Mouse (Mus musculus) ZHBTc4 (cell line): ENCODE results near the gene Lyve1.

Experiments used
- DNase-seq: peaks from one replicate; pipeline ENCODE4 v3.0.0-alpha.2; 2011; ENCODE audit warnings: low read depth, low spot score

The Lyve1 gene

DNA sequence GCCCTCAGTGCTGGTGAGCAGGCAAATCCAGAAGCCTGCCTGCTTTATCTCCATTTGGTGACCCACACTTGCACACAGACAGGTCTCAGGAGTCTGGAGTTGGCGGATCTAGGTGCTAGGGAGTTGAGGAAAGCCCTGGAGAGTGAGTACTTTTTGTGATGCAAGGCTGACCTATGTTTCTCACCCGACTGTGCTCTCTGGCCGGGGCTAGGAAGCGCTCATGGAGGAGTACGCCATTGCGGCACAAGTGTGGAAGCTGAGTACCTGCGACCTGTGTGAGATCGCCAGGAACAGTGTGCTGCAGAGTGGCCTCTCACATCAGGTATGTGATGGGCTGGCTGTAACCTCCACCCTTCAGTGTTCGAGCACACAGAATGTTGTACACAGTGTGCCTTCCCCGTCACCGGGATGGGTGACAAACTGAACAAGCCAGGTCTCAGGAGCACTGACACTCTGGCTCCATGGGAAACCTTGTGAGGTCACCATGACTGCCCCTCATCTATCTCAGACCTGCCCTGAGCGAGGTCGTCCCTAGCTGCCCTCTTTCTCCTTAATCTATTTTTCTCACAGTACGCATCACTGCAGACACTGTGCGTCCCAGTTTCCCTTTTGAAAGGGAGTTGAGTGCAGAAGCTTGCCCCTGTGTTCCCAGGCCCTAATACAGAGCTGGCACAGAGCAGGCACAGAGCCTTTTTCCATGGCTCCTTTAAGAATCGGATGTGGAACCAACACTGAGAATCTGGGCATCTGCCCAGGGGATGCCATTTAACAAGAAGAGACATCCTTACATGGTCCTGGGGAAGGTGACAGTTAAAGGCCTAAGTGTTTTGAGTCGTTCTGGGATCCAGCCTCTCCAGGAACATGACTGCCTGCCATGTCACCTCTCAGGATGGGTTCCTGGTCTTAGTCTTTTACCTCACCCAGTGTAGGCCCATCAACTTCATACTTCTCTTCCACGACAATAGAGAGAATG, 53.2 kb downstream of the Lyve1 start:
- DNase-seq = peak; percentile 8

DNA sequence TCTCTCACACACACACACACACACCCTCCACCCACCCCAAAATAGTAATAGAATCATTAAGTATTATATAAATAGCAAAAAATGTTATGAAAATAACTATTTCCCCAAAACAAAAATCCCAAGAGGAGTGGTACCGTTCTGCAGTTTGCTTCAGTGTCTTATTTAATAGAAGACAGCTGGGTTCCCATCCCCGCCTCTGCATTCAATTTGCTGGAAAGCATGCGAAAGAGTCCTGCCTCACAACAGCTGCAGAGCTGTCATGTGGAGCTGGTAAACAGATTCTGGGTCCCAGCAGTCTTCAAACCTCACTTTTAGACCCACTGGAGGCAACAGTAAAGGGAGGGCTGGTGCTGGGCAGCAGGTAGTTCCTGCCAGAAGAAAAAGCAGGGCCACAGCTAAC, 54.1 kb downstream of the Lyve1 start:
- no peak for DNase-seq

- no peak for DNase-seq
These were observed 55.5 kb downstream of the Lyve1 start for GRCm38 (mm10) chr7:110807460-110808030.

DNA sequence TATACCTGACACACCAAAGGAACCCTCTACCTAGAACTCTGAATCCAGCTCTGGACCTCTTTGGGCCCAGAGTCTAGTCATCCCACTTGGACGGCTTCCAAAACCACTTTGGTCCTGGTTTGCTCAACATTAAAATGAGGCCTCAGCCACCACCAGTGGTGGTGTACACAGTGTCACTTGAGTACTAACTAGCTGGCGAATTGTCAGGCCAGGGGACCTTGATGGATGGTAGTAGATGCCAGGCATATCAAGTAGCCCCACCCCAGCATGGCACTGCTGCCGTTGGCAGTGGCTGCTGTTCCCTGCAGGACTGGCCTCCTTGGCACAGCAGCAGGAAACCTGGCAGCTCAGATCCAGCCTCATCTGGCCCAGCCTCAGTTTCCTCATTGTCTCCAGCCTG, 58.8 kb downstream of the Lyve1 start:
- DNase-seq = no peak

DNA sequence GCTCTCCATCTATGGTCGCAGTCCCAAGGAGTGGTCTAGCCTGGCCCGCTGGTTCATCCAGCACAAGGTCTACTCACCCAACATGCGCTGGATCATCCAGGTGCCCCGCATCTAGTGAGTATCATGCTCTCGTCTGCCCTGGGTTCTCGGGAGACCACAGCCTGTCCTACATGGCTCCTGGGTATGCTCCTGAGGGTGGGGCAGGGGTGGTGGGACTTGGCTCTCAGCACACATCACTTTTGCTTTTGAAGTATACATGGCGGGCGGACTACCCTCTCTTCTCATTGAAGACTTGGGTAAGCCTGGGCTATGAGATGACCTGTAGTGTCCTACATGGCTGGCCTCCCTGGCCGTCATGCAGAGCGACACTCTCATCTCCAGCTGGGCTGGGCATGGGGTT, 59.9 kb downstream of the Lyve1 start:
- no peak for DNase-seq

DNA sequence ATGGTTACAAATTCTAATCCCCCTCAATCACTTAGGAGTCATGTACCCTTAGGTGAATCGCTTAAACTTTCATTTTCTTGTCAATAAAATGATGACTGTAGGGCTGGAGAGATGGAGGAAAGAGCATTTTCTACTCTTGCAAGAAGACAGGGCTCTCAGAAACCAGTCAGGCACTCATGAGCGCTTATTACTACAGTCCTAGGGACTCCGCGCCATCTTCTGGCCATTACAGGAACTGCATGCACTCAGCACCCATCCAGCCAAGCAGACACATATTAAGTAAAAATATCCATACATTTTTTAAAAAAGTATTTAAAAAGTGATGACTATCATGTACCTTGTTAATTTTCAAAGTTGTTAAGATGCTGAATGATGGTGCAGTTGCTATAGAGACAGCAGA, 62.0 kb downstream of the Lyve1 start:
- peak; percentile 81 for DNase-seq
